Mouse (Mus musculus) MEL (cell line): ENCODE measurements around the gene Tuba3b.

Experiments used
- CTCF ChIP-seq, 3 experiments: IDR thresholded peaks in 2 of 3; conservative IDR thresholded peaks in 1 of 3; 2 replicates each; pipeline ENCODE4 v1.5.1; 2011 to 2012; ENCODE audit warnings: low read length in 3 of 3, low read depth in 2 of 3, mild to moderate bottlenecking in 2 of 3, improper control_type of control experiment in 1 of 3, inconsistent platforms in 1 of 3, mixed read lengths in 1 of 3, moderate library complexity in 1 of 3; ENCODE audit not compliant: control insufficient read depth in 1 of 3, insufficient read depth in 1 of 3, poor library complexity in 1 of 3, severe bottlenecking in 1 of 3
- EP300 ChIP-seq, 2 experiments: IDR thresholded peaks; 2 replicates each; pipeline ENCODE4 v1.6.1; 2011; ENCODE audit warnings: improper control_type of control experiment in 2 of 2, low read length in 2 of 2, low read depth in 1 of 2, mild to moderate bottlenecking in 1 of 2
- MAFK ChIP-seq: IDR thresholded peaks from 2 replicates; pipeline ENCODE4 v1.6.1; 2011; ENCODE audit warnings: low read depth, mild to moderate bottlenecking, low read length, improper control_type of control experiment, borderline replicate concordance
- MYB ChIP-seq: IDR thresholded peaks from 2 replicates; pipeline ENCODE4 v1.6.1; 2011; ENCODE audit warnings: mild to moderate bottlenecking, low read depth, low read length, improper control_type of control experiment

DNA sequence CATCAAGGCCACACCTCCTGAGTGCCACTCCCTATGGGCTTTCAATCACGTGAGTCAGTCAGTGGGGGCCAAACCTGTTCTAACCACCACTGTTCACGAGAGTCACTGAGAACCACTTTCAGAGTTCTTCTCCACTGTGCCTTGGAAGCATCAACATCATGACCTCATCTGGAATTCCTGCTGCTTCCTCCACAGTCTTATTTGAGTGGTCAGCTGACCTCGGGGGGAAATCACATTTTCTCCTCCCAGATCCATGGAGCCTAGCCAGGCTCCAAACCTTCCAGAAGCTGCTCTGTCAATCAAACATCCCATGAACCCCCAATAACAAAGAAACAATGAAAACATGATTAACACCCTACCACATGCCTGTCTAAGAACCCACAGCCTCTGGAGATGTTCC lies 52.1 kb downstream of the Tuba3b start:
- TF ChIP-seq EP300 (IDR thresholded peaks at IDR 0.05; ENCODE audit: low read depth in 1 of 2, low read length in 2 of 2) (no peak), MYB (no peak), CTCF (IDR thresholded peaks at IDR 0.05 in 2 of 3, conservative IDR thresholded peaks at IDR 0.05 in 1 of 3; ENCODE audit: control insufficient read depth in 1 of 3, insufficient read depth in 1 of 3, low read depth in 2 of 3, low read length in 3 of 3, poor library complexity in 1 of 3, severe bottlenecking in 1 of 3) (no peak), MAFK (no peak)
